Mouse (Mus musculus): ENCODE results near the gene Tmem87b. TPM values are rescaled to one million over a fixed set of nuclear protein-coding genes. Genes with fewer than 3 reads are reported as not detected.

The Tmem87b gene
- polyA plus RNA-seq, 1 experiment, result 4.5 TPM

DNA sequence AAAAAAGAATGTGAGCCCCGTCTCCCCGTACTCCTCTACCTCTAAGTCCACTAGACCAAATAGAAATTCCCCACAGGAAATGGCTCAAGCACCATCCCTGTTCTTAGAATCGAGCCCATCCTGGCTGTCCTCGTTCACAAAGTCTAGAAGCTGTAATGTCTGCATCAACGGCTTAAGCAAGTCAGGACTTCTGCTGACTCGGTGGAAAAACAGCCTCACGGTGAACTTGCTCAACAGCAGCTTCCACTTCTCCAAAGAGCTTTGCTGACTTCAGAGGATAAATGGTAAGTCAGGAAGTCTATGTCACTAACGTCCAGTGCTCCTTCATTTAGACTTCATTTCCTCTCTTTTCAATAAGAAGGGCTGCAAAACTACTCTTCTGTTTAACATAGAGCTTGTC is 11.4 kb upstream of the Tmem87b start:
- Histone ChIP-seq H3K79me2 (ENCODE audit: control insufficient read depth, insufficient read depth) (no peaks in the 10 kb centered on the region), H3K27me3 (ENCODE audit: control insufficient read depth, insufficient read depth, insufficient read length) (no peaks in the 10 kb centered on the region), H3K79me3 (ENCODE audit: low read depth) (no peaks in the 10 kb centered on the region), H3ac (ENCODE audit: control insufficient read depth, insufficient read length, low read depth) (no peak overlapping the region), H3K36me3 (ENCODE audit: control insufficient read depth, insufficient read depth) (peaks cover 8% of the 10 kb centered on the region), H3K4me3 (ENCODE audit: insufficient read depth, poor library complexity, severe bottlenecking) (no peak overlapping the region)
- TF ChIP-seq USF1 (IDR thresholded peaks at IDR 0.05; ENCODE audit: low read depth) (no peak), FOSL1 (IDR thresholded peaks at IDR 0.05; ENCODE audit: insufficient read depth, low read length, poor library complexity, severe bottlenecking) (no peak), MYOG (IDR thresholded peaks at IDR 0.05; ENCODE audit: control insufficient read depth, extremely low read depth, insufficient read length) (no peak), CEBPB (IDR thresholded peaks at IDR 0.05; ENCODE audit: low read depth) (no peak), MAX (IDR thresholded peaks at IDR 0.05) (no peak), MYOD1 (IDR thresholded peaks at IDR 0.05; ENCODE audit: control insufficient read depth, insufficient read length, low read depth) (no peak), CTCF (IDR thresholded peaks at IDR 0.05; ENCODE audit: control insufficient read depth, insufficient read depth, insufficient read length) (no peak)

DNA sequence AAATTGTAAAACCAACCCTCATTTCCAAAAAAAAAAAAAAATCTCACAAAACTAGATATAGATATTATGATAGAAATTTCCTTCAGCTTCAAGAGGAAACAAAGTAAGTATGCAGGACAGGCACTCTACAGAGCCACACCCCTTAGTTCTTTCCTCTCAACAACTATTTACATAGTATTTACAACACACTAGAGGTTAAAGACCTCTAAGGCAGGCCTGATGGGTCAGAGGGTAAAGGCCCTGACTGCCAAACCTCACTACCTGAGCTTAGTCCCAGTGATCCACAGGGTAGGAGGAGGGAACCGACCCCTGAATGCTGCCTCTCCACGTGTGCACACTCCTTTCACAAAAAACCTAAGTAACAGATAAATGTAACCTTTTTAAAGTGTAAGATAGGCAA is 5.2 kb upstream of the Tmem87b start:
- Histone ChIP-seq H3K36me3 (ENCODE audit: control insufficient read depth, insufficient read depth) (no peaks in the 10 kb centered on the region), H3K4me3 (ENCODE audit: insufficient read depth, poor library complexity, severe bottlenecking) (no peak overlapping the region), H3K27me3 (ENCODE audit: control insufficient read depth, insufficient read depth, insufficient read length) (no peaks in the 10 kb centered on the region), H3K79me2 (ENCODE audit: control insufficient read depth, insufficient read depth) (no peaks in the 10 kb centered on the region), H3ac (ENCODE audit: control insufficient read depth, insufficient read length, low read depth) (no peak overlapping the region), H3K79me3 (ENCODE audit: low read depth) (no peaks in the 10 kb centered on the region)
- no peak for TF ChIP-seq CTCF (IDR thresholded peaks at IDR 0.05; ENCODE audit: control insufficient read depth, insufficient read depth, insufficient read length)
- no peak for TF ChIP-seq MAX (IDR thresholded peaks at IDR 0.05)
- no peak for TF ChIP-seq MYOG (IDR thresholded peaks at IDR 0.05; ENCODE audit: control insufficient read depth, extremely low read depth, insufficient read length)
- no peak for TF ChIP-seq CEBPB (IDR thresholded peaks at IDR 0.05; ENCODE audit: low read depth)
- no peak for TF ChIP-seq FOSL1 (IDR thresholded peaks at IDR 0.05; ENCODE audit: insufficient read depth, low read length, poor library complexity, severe bottlenecking)
- TF ChIP-seq MYOD1 (IDR thresholded peaks at IDR 0.05; ENCODE audit: control insufficient read depth, insufficient read length, low read depth), result no peak
- TF ChIP-seq USF1 (IDR thresholded peaks at IDR 0.05; ENCODE audit: low read depth), result no peak

DNA sequence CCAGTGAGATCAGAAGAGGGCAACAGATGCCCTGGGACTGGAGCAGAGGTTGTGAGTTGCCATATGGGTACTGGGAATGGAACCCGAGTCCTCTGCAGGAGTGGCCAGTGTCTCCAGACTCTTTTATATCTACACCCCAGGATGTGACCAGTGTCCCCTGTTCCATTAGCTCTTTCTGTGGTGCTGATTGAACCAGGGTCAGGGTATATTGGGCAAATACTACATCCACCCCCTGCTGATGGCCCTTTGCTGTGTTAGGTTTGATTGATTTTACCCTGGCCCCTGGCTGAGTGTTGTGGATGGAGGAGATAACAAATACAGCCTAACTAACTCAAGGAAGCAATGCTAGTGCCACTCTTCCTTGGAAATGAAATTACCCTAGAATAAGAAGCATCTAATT is 1.6 kb upstream of the Tmem87b start:
- Histone ChIP-seq H3K27me3 (ENCODE audit: control insufficient read depth, insufficient read depth, insufficient read length) (no peaks in the 10 kb centered on the region), H3ac (ENCODE audit: control insufficient read depth, insufficient read length, low read depth) (no peak overlapping the region), H3K4me3 (ENCODE audit: insufficient read depth, poor library complexity, severe bottlenecking) (no peak overlapping the region), H3K36me3 (ENCODE audit: control insufficient read depth, insufficient read depth) (no peaks in the 10 kb centered on the region), H3K79me2 (ENCODE audit: control insufficient read depth, insufficient read depth) (peaks cover 31% of the 10 kb centered on the region), H3K79me3 (ENCODE audit: low read depth) (peaks cover 16% of the 10 kb centered on the region)
- no peak for TF ChIP-seq MYOD1 (IDR thresholded peaks at IDR 0.05; ENCODE audit: control insufficient read depth, insufficient read length, low read depth)
- TF ChIP-seq CEBPB (IDR thresholded peaks at IDR 0.05; ENCODE audit: low read depth), result no peak
- TF ChIP-seq USF1 (IDR thresholded peaks at IDR 0.05; ENCODE audit: low read depth), result no peak
- no peak for TF ChIP-seq CTCF (IDR thresholded peaks at IDR 0.05; ENCODE audit: control insufficient read depth, insufficient read depth, insufficient read length)
- no peak for TF ChIP-seq MAX (IDR thresholded peaks at IDR 0.05)
- no peak for TF ChIP-seq FOSL1 (IDR thresholded peaks at IDR 0.05; ENCODE audit: insufficient read depth, low read length, poor library complexity, severe bottlenecking)
- no peak for TF ChIP-seq MYOG (IDR thresholded peaks at IDR 0.05; ENCODE audit: control insufficient read depth, extremely low read depth, insufficient read length)

DNA sequence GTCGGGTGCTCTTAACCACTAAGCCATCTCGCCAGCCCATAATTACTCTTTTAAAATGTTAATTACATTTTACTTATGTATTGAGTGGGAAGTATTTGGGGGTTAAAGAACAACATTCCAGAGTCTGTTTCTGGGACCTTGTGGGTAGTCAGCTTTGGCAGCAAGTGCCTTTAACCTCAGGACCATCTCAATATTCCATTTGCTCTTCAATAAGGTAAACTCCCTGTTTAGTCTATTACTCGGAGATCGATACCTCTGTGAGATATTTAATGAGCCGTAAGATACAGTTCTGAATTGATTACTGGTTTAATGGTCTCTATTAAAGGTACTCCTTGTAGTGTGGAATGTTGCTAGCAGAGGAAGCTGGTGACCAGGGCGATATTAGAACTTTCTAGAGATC is 1.0 kb upstream of the Tmem87b start:
- TF ChIP-seq FOSL1 (IDR thresholded peaks at IDR 0.05; ENCODE audit: insufficient read depth, low read length, poor library complexity, severe bottlenecking), result no peak
- no peak for TF ChIP-seq MYOD1 (IDR thresholded peaks at IDR 0.05; ENCODE audit: control insufficient read depth, insufficient read length, low read depth)
- no peak for TF ChIP-seq CTCF (IDR thresholded peaks at IDR 0.05; ENCODE audit: control insufficient read depth, insufficient read depth, insufficient read length)
- no peak for TF ChIP-seq USF1 (IDR thresholded peaks at IDR 0.05; ENCODE audit: low read depth)
- no peak for TF ChIP-seq MYOG (IDR thresholded peaks at IDR 0.05; ENCODE audit: control insufficient read depth, extremely low read depth, insufficient read length)
- TF ChIP-seq CEBPB (IDR thresholded peaks at IDR 0.05; ENCODE audit: low read depth), result no peak
- TF ChIP-seq MAX (IDR thresholded peaks at IDR 0.05), result no peak
- H3K4me3 ChIP-seq (ENCODE audit: insufficient read depth, poor library complexity, severe bottlenecking), result no peak overlapping the region

DNA sequence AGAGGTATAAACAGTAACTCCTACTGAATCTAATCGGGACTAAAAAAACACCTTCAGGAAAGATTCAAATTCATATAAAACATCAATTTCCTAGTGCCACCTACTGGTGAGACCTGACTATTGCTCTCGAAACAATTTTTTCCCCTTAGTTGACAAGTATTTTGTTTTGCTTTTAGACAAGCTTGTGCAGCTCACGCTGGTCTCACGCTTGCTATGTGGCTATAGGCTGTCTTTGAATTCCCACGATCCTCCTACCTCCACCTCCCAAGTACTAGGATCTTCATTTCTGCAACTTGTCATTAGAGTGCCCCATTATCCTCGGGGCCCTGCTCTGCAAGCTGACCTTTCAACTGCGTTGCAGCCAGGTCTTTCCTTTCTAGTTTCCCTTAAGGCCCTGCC is 532 bp upstream of the Tmem87b start:
- no peaks in the 10 kb centered on the region for H3K36me3 ChIP-seq (ENCODE audit: control insufficient read depth, insufficient read depth)
- H3K4me3 ChIP-seq (ENCODE audit: insufficient read depth, poor library complexity, severe bottlenecking), result peak overlapping the region; percentile 23
- H3ac ChIP-seq (ENCODE audit: control insufficient read depth, insufficient read length, low read depth), result peak overlapping the region; percentile 53
- H3K27me3 ChIP-seq (ENCODE audit: control insufficient read depth, insufficient read depth, insufficient read length), result no peaks in the 10 kb centered on the region
- TF ChIP-seq USF1 (IDR thresholded peaks at IDR 0.05; ENCODE audit: low read depth) (no peak), CTCF (IDR thresholded peaks at IDR 0.05; ENCODE audit: control insufficient read depth, insufficient read depth, insufficient read length) (peak; percentile 3), FOSL1 (IDR thresholded peaks at IDR 0.05; ENCODE audit: insufficient read depth, low read length, poor library complexity, severe bottlenecking) (no peak)
- H3K79me3 ChIP-seq (ENCODE audit: low read depth), result peaks cover 18% of the 10 kb centered on the region
- H3K79me2 ChIP-seq (ENCODE audit: control insufficient read depth, insufficient read depth), result peaks cover 42% of the 10 kb centered on the region

More for the DNA sequence above, 1.0 kb upstream of the Tmem87b start:
- no peak overlapping the region for H3ac ChIP-seq (ENCODE audit: control insufficient read depth, insufficient read length, low read depth)
- H3K27me3 ChIP-seq (ENCODE audit: control insufficient read depth, insufficient read depth, insufficient read length), result no peaks in the 10 kb centered on the region
- no peaks in the 10 kb centered on the region for H3K36me3 ChIP-seq (ENCODE audit: control insufficient read depth, insufficient read depth)
- H3K79me3 ChIP-seq (ENCODE audit: low read depth), result peaks cover 18% of the 10 kb centered on the region
- H3K79me2 ChIP-seq (ENCODE audit: control insufficient read depth, insufficient read depth), result peaks cover 37% of the 10 kb centered on the region

Measured in C2C12 (cell line).